Mouse (Mus musculus) left cerebral cortex, postnatal 14 days (tissue): ENCODE measurements around the gene Neurl1a. TPM values are rescaled to one million over a fixed set of nuclear protein-coding genes. Genes with fewer than 3 reads are reported as not detected.

ENCODE experiments used
- DNase-seq, 2 experiments: peaks; one replicate each; pipeline ENCODE4 v3.0.0; 2021 to 2022; ENCODE audit warnings: low spot score in 2 of 2, mixed read lengths in 1 of 2
- intact Hi-C: fragments of 180-260 bp; cut with DNase I; formaldehyde crosslinking; loops from one replicate; pipeline ENCODE4 v1.15.1; 2025
- total RNA-seq, 2 experiments: library from RNA; stranded (reverse); gene quantifications; 2 replicates each; pipeline ENCODE4 v1.2.3; 2021

Gene Neurl1a
- total RNA-seq, 2 experiments from 2014 or later, result 148 to 154 TPM

DNA sequence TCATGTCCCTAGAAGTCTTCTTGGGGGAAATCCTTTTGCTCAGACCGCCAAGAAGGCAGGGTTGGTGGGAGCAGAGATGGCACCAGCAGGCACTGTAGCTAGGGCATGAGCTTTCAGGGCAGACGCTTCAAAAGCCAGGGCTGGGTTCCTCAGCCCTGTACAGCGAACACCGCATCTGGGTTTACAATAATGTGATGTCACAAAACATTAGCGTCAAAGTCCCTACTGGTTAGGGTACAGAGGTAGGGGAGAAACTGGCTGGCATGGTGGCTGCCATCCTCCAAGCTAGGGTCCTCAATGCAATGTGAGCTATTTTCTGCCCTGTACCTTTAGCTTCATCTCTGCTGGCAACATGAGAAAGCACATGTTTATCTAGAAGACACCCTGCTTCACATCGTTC is 24.4 kb downstream of the Neurl1a start:
- no peak for DNase-seq
- intact Hi-C loops, result no loop called here

DNA sequence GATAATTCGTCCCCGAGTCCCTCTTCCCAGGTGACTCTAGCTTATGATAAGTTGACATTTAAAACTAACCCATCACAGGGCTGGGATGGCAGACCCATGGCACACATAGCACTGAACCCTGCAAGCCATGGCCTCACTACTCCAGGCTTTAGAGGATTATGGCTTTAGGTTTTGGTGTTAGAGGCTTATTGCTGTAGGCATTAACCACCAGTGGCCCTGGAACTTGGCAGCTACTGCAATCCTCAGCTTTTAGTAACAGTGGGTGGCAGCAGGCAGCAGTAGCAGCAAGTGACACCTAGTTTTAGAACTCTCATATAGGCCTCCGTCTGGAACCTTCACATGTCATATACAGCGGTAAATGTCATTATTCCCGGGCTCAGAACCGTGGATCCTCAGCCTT is 26.0 kb downstream of the Neurl1a start:
- DNase-seq, result peak; percentile 47 to 63
- intact Hi-C loops, result no loop called here

DNA sequence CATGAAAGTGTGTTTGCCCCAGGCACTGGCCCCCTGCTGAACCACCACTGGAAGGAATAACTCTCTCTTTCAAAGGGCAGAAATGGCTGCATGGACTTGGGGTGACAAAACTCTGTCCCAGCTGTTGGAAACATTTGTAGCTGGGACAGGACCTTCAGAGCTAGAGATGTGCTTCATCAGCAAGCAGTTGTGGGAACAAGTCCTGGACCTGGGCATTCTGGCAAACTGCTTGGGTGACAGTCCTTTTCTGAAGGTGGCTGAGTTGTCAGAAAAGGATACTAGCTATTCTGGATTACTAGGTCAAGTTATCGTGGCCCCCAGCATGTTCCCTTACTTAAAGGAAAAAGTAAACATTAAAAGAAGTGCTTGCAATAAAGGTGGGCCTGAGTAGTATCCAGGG is 27.5 kb downstream of the Neurl1a start:
- intact Hi-C loops, result no loop called here
- no peak for DNase-seq

- intact Hi-C loops, result no loop called here
- no peak for DNase-seq
Observed at GRCm38 (mm10) chr19:47210432-47210831, 31.8 kb downstream of the Neurl1a start.

DNA sequence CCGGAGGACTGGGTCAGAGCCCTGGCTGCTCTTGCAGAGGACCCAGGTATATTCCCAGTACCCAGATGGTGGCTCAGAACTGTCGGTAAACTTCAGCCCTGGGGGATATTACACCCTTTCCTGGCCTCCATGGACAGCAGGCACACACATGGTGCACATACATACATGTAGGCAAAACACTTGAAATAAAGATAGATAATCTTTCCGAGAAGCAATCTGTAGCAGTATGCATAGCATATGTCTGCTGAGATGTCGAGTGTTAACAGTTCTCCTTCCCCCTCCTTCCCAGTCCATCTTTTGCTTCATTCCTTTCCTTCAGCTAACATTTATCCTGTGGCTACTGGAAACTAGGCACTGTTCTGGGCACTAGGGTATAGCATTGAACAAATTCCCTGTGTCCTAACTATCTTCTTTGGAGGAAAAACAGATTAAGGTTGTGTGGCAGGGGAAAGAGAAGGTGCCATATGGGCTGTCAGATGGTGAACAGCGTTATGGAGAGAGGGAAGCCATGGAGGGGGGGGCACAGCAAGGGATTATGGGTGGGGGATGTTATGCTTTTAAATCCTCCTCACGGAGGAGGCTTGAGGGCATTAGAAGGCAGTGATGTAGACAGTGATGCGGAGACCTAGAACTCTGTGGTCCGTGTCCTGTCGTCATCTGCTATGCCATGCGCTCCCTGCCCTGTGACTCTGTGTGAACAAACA is 33.1 kb downstream of the Neurl1a start:
- peak in 1 of 2 experiments; percentile 45 for DNase-seq

DNA sequence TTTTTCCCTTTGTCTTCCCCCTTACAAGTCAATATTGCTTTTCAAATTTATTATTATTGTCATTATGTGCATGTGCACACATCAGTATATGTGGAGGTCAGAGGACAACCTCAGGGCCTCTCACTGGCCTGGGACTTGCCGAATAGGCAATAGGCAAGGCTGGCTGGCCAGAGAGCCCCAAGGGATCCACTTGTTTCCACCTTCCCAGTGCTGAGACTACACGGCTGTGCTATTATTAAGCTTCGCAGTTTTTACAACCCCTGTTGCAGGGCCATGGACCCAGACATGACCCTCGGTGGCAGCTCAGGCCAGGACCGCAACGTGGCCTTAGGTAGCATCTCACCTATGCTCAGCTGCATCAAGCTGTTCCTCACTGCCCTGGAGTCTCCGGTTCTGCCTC is 33.8 kb downstream of the Neurl1a start:
- intact Hi-C loops, result no loop called here
- DNase-seq, result no peak

More for the DNA sequence above, 33.1 kb downstream of the Neurl1a start:
- intact Hi-C loops, result no loop called here

DNA sequence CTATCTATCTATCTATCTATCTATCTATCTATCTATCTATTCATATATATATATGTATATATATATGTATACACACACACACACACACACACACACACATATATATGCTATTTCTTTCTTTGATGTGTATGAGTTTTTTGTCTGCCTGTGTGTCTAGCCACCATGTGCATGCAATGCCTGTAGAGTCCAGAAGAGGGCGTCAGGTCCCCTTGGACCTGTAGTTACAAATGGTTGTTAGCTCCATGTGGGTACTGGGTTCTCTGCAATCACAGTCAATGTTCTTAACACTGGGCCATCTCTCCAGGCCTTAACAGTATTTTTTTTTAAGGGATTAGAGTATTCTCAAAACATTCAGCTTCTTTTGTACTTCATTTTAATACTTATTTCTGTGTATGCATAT is 34.9 kb downstream of the Neurl1a start:
- intact Hi-C loops, result no loop called here
- no peak for DNase-seq

GRCm38 (mm10) chr19:47216766-47217165 is 38.1 kb downstream of the Neurl1a start:
- intact Hi-C loops, result no loop called here
- no peak for DNase-seq

DNA sequence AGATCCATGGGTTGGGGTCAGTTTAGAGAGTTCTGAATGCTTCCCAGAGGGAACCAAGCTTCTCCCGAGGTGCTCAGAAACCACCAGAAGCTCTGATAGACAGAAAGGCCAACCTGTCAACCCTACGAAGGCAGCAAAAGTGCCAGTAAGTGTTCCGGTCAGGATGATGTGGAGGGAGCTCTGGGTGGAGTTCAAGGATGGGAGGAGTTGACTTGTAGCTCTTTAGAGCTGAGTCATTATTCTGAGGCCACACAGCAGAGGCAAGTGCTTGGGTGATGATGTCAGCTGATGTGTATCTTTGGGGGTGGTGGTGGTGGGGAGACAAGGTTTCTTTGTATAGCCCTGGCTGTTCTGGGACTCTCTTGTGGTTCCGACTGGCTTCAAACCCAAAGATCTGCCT is 41.0 kb downstream of the Neurl1a start:
- no peak for DNase-seq
- intact Hi-C loops, result no loop called here

DNA sequence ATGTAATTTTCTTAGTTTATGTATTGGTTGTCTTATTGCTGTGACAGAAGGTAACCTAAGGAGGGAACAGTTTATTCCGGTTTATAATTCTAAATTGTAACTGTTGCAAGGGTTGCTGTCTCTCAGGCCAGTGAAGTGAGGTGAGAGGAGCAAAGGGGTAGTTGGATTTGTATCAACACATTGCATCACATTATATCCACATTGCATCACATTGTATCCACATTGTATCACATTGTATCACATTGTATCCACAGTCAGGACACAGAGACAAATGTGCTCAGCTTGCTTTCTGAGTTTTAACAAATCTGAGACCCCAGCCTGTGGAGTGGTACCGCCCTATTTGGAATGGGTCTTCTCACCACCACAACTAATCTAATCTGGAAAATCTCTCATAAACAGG is 41.6 kb downstream of the Neurl1a start:
- no peak for DNase-seq
- intact Hi-C loops, result no loop called here

DNA sequence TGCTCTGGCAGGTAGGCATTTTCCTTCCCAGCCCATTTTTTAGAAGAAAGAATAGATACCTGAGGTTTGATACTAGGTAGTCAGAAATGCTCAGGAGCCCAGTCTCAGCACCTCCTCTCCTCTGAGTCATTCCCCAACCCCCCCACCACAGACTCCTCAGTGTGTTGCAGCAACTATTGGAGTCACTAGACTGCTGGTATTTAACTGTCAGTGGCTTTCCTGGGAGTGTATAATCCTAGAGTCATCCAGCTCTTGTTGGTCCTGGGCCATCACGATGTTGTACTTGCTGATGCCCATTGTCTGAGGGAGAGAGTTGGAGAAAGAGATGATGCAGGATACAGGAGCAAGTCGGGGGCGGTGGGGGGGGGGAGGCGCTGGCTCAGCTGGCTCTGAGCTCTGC is 42.4 kb downstream of the Neurl1a start:
- intact Hi-C loops, result no loop called here
- no peak for DNase-seq

DNA sequence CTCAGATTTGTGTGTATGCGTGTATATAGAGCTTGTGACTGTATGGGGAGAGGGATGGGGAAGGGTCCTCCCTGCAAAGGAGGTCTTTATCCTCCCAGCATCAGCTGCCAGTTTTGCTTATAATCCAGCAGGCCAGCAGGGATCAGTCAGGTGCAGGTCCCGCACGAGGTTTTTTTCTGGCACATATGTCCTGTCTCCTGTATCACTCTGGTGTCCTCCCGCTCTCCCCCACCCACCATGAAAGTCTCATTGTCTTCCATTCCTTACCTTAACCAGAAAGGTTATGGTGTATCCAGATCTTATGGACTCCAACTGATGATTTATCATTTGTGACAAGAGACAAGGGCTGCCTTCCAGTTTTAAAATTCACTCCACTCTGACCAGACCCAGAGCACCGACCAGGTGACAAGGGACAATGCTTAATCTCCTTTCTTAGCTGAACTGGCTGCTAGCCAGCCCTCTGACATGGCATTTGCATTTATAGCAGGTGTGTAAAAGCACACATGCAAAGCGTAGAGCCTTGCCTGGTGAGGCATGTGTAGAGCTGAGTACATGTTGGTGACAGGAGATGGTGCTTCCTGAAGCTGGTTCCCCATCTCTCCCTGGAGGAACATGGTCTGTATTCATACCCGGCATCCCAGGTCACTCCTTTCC is 43.0 kb downstream of the Neurl1a start:
- intact Hi-C loops, result no loop called here
- DNase-seq, result no peak

DNA sequence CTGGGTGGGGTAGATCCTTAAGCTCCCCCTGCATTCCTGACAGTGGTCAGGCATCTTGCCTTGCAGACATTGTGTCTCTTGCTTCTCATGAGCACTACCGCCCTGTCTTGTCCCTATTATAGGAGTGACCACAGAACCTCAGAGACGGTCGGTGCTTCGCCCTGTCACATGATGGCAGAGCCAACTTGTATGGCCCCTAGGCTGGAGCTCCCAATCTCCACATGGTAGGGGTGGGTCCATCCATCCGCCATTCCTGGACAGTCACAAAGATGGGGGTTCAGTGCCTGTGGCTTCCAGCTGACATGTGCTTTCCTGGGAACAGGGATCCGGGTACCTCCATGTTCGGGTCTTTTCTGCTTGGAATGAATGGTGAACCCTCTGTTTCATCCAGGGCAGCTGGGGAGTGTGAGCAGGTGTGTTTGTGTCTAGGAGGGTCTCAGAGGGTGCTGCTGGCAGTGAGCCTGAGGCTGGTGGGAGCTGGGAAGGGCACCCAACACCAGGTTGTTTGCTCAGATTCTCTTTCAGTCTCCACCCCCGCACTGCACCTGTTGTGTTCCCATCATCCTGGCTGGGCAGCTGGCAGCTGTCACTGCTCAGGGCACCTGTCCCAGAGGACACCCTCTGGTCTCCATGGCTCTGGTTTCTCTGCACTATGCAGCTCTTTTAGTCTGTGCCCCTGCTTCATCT is 43.7 kb downstream of the Neurl1a start:
- intact Hi-C loops, result no loop called here
- DNase-seq, result peak; percentile 22 to 31

GRCm38 (mm10) chr19:47222841-47223557 is 44.4 kb downstream of the Neurl1a start:
- intact Hi-C loops, result no loop called here
- no peak for DNase-seq

GRCm38 (mm10) chr19:47224743-47225142 is 46.1 kb downstream of the Neurl1a start:
- intact Hi-C loops, result no loop called here
- peak; percentile 19 to 42 for DNase-seq

DNA sequence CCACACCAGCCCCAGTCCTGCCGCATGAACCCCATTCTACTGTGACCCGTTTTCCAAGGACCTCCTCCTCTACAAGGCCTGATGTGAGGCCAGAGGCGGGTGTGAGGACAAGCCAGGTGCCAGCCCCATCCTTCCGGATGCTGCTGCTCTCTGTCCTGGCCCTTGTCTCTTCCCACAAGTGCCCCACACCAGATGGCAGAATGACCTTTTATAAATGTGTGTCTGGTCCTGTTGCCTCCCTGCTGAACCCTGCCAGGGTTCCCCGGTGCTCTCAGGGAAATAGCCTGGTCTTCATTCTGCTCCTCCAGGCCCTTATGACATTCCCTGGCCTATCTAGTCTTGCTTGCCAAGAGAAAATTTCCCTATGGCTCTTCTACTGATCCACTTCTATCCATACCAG is 47.2 kb downstream of the Neurl1a start:
- intact Hi-C loops, result no loop called here
- no peak for DNase-seq

- DNase-seq, result peak; percentile 57 to 69
- intact Hi-C loops, result no loop called here
Observed at GRCm38 (mm10) chr19:47228725-47229252, 50.2 kb downstream of the Neurl1a start.

- intact Hi-C loops, result no loop called here
- no peak for DNase-seq
Observed at GRCm38 (mm10) chr19:47229461-47229860, 50.8 kb downstream of the Neurl1a start.

DNA sequence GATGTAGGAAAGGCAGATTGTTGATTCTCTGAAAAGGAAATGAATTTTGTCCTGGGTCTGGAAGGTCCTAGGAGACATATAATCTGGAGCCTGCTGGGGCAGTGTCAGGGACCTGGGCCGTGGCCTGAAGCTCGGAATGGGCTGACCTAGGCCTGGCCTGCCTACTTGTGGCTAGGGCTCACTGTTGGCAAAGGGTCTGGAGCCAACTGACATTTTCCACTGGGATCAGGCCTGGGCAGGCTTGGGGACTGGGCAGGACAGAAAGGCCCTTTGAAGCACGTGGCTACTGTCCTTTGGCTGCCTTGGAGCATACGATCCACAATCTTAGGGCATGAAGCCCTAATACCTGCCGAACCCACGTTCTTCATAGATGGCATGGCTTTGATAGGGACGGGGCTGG is 51.5 kb downstream of the Neurl1a start:
- intact Hi-C loops, result no loop called here
- DNase-seq, result no peak

- no peak for DNase-seq
- intact Hi-C loops, result no loop called here
Observed at GRCm38 (mm10) chr19:47230682-47231081, 52.1 kb downstream of the Neurl1a start.
